Mouse (Mus musculus) lung, adult 2 months (tissue): ENCODE data around the gene Slc17a7.

Source experiments
- CTCF ChIP-seq: fragments of 200-500 bp; IDR thresholded peaks from 2 replicates; pipeline ENCODE4 v1.5.1; 2011; ENCODE audit warnings: mild to moderate bottlenecking, low read length, control low read depth; ENCODE audit not compliant: insufficient read depth
- POLR2A ChIP-seq: fragments of 200-500 bp; IDR thresholded peaks from 2 replicates; pipeline ENCODE4 v1.6.1; 2011; ENCODE audit warnings: low read depth, mild to moderate bottlenecking, control low read depth, low read length, borderline replicate concordance; ENCODE audit errors: extremely low read depth

- TF ChIP-seq CTCF: no peak
- no peak for TF ChIP-seq POLR2A
Observed at GRCm38 (mm10) chr7:45183672-45184071, 19.9 kb downstream of the Slc17a7 start.
